Mouse (Mus musculus) heart, adult 2 months (tissue): ENCODE data around the gene Erbb4. TPM values are rescaled to one million over a fixed set of nuclear protein-coding genes. Genes with fewer than 3 reads are reported as not detected.

Source experiments
- DNase-seq, 2 experiments: peaks; one replicate each; pipeline ENCODE4 v3.0.0; 2021
- H3K27ac ChIP-seq: fragments of 200-600 bp; 2 replicates; pipeline ENCODE4 v1.8.1; 2022
- H3K27me3 ChIP-seq: fragments of 200-500 bp; 2 replicates; pipeline ENCODE4 v1.6.1; 2012; ENCODE audit warnings: mild to moderate bottlenecking, low read length, inconsistent platforms, mixed read lengths; ENCODE audit not compliant: control insufficient read depth, insufficient read depth
- H3K36me3 ChIP-seq: fragments of 200-500 bp; 2 replicates; pipeline ENCODE4 v1.6.1; 2012; ENCODE audit warnings: low read length, inconsistent platforms; ENCODE audit not compliant: control insufficient read depth, insufficient read depth
- H3K4me1 ChIP-seq: fragments of 200-500 bp; 2 replicates; pipeline ENCODE4 v1.6.1; 2011; ENCODE audit warnings: low read length; ENCODE audit not compliant: control insufficient read depth, insufficient read depth
- H3K4me3 ChIP-seq: fragments of 200-600 bp; 2 replicates; pipeline ENCODE4 v1.8.1; 2022
- H3K79me2 ChIP-seq: fragments of 200-500 bp; replicated peaks from 2 replicates; pipeline ENCODE4 v1.6.1; 2012; ENCODE audit warnings: mild to moderate bottlenecking, inconsistent platforms, low read length, moderate library complexity, mixed read lengths; ENCODE audit not compliant: control insufficient read depth, insufficient read depth
- H3K9ac ChIP-seq: fragments of 200-500 bp; 2 replicates; pipeline ENCODE4 v1.6.1; 2012; ENCODE audit warnings: low read depth, mild to moderate bottlenecking, control low read depth, inconsistent platforms, low read length, mixed read lengths
- CTCF ChIP-seq: fragments of 200-600 bp; IDR thresholded peaks from 2 replicates; pipeline ENCODE4 v1.8.1; 2022; ENCODE audit warnings: antibody characterized with exemption, mild to moderate bottlenecking, moderate library complexity
- EP300 ChIP-seq: fragments of 200-500 bp; IDR thresholded peaks from 2 replicates; pipeline ENCODE4 v1.6.1; 2011; ENCODE audit warnings: low read depth, low read length, control low read depth; ENCODE audit not compliant: insufficient read depth
- POLR2A ChIP-seq: fragments of 200-500 bp; IDR thresholded peaks from 2 replicates; pipeline ENCODE4 v1.6.1; 2011; ENCODE audit warnings: mild to moderate bottlenecking, low read depth, low read length, control low read depth; ENCODE audit not compliant: insufficient read depth
- WGBS: fragments of 180-500 bp; shearing (Covaris S2); methylation state at CpG from one replicate; pipeline ENCODE4 v1.1.7; 2018; 5-methylcytosine and 5-hydroxymethylcytosine counted together
- intact Hi-C: fragments of 180-260 bp; cut with DNase I; formaldehyde crosslinking; loops from one replicate; pipeline ENCODE4 v1.15.1; 2025
- polyA plus RNA-seq: library from polyadenylated mRNA; depleted of rRNA; stranded (reverse); fragments of >200 nt; gene quantifications from 2 replicates; pipeline ENCODE4 v1.2.3, GENCODE M21; 2012
- total RNA-seq, 2 experiments: library from RNA; stranded (reverse); gene quantifications; 2 replicates each; pipeline ENCODE4 v1.2.3; 2021

Erbb4 gene
- total and polyA plus RNA-seq, 3 experiments: 2.1 to 13.9 (median 10.3) TPM

GRCm38 (mm10) chr1:69085753-69086152 lies 22.1 kb downstream of the Erbb4 start:
- Histone ChIP-seq H3K36me3 (no peaks in the 10 kb centered on the region), H3K9ac (peak overlapping the region; percentile 42; the same call in 1 of the 2 replicates), H3K27ac (peak overlapping the region; percentile 76), H3K79me2 (no peaks in the 10 kb centered on the region), H3K4me1 (peaks cover 2% of the 10 kb centered on the region; the same call in 1 of the 2 replicates), H3K27me3 (no peaks in the 10 kb centered on the region), H3K4me3 (peak overlapping the region; percentile 35)
- WGBS: 43% methylated on average over 6 of the region's 6 CpGs
- intact Hi-C loops: no loop called here
- TF ChIP-seq EP300 (no peak), POLR2A (no peak), CTCF (no peak)
- peak in 1 of 2 experiments; percentile 7 for DNase-seq

- H3K9ac ChIP-seq: no peak overlapping the region
- H3K27ac ChIP-seq: no peak overlapping the region
- H3K4me3 ChIP-seq: no peak overlapping the region
- intact Hi-C loops: no loop called here
- 77% methylated on average over 4 of the region's 4 CpGs for WGBS
- DNase-seq: no peak
- no peaks in the 10 kb centered on the region for H3K4me1 ChIP-seq
- no peaks in the 10 kb centered on the region for H3K79me2 ChIP-seq
- no peak for TF ChIP-seq POLR2A
- TF ChIP-seq EP300: no peak
- no peak for TF ChIP-seq CTCF
- H3K36me3 ChIP-seq: no peaks in the 10 kb centered on the region
- no peaks in the 10 kb centered on the region for H3K27me3 ChIP-seq
These were observed 58.9 kb downstream of the Erbb4 start for GRCm38 (mm10) chr1:69048918-69049317.

DNA sequence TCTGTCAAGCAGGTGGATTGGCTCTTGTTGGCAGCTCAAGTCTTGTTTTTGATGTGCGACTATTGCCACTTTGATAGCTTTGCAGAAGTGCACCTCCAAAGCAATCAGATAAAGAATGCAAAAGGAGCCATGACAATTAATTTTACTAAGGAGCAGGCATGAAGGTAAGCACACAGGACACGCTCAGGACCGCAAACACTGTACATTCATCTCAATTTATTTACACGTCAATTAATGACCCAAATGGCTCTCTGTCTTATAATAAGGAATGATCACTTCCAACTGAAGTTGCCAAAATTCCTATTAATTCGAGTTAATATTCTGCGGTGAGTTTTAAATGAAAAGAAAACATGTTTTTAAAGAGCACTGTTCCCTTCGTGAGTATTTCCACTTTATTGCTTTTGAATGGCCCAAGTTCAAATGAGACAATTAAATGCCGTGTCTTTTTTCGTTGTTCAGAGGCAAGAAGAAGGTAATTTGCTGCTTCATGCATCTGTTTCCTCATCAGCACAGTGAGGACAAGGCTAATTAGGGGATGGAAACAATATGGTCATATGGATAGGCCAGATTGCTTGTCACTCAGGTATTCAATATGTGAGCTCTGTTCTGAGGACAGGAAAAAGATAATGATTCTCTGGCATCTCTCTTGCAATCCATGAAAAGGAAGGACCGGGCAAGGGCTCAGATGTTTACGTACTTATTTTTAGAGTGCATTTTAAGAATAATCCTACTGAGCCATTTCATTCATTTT lies 61.5 kb downstream of the Erbb4 start:
- TF ChIP-seq POLR2A: no peak
- TF ChIP-seq EP300: no peak
- no peak for TF ChIP-seq CTCF
- WGBS: 79% methylated on average over 11 of the region's 11 CpGs
- no peak for DNase-seq
- Histone ChIP-seq H3K27me3 (no peaks in the 10 kb centered on the region), H3K27ac (no peak overlapping the region), H3K9ac (no peak overlapping the region), H3K4me3 (no peak overlapping the region), H3K79me2 (no peaks in the 10 kb centered on the region), H3K36me3 (no peaks in the 10 kb centered on the region), H3K4me1 (no peaks in the 10 kb centered on the region)
- intact Hi-C loops: no loop called here

GRCm38 (mm10) chr1:69027816-69028215 lies 80.0 kb downstream of the Erbb4 start:
- 59% methylated on average over 5 of the region's 5 CpGs for WGBS
- intact Hi-C loops: no loop called here

GRCm38 (mm10) chr1:69024858-69025257 lies 83.0 kb downstream of the Erbb4 start:
- no peak overlapping the region for H3K4me3 ChIP-seq
- no peaks in the 10 kb centered on the region for H3K36me3 ChIP-seq
- peaks cover 2% of the 10 kb centered on the region; the same call in 1 of the 2 replicates for H3K79me2 ChIP-seq
- DNase-seq: no peak
- intact Hi-C loops: no loop called here
- 34% methylated on average over 3 of the region's 3 CpGs for WGBS
- H3K9ac ChIP-seq: no peak overlapping the region
- H3K4me1 ChIP-seq: no peaks in the 10 kb centered on the region
- no peak overlapping the region for H3K27ac ChIP-seq
- H3K27me3 ChIP-seq: no peaks in the 10 kb centered on the region
- TF ChIP-seq CTCF (no peak), EP300 (no peak), POLR2A (no peak)

More at GRCm38 (mm10) chr1:69027816-69028215, 80.0 kb downstream of the Erbb4 start:
- no peaks in the 10 kb centered on the region for H3K36me3 ChIP-seq
- peaks cover 2% of the 10 kb centered on the region; the same call in 1 of the 2 replicates for H3K79me2 ChIP-seq
- H3K9ac ChIP-seq: no peak overlapping the region
- no peaks in the 10 kb centered on the region for H3K27me3 ChIP-seq
- DNase-seq: no peak
- H3K4me3 ChIP-seq: no peak overlapping the region
- H3K4me1 ChIP-seq: no peaks in the 10 kb centered on the region
- H3K27ac ChIP-seq: no peak overlapping the region
- TF ChIP-seq POLR2A: no peak
- TF ChIP-seq EP300: no peak
- TF ChIP-seq CTCF: no peak

DNA sequence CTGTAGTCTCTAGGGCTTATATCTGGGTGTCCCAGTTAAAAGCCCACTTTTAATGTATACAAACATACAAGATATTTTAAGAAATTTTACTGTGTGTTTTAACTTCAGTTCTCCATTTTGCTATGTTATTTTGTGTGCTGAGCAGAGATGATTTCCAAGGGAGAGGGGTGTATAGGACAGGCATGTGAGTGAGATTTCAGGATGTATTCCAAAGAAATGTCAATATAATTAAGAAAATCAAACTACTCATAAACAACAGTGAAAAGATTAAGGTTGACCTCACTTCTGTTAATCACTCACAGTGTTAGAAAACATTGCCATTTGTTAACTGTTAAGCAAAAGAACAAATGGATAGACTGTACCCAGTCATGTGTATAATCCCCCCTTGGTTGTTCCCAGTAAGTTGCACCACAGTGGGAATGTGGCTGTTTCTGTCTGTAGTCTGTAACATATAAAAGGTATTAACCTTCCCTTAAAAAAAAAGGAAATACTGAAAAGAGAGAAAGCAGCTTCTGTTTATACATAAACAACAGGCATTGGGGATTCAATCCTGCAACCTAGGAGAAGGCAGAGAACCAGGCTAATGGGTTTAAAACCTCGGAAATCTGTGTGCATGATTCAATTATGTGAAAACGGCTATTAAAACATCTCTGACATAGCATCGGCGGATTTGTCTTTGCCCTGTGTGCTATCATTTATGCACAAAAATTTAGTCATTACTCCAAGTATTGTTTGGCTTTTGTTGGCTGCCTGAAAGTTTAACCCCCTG lies 84.5 kb downstream of the Erbb4 start:
- 66% methylated on average over 4 of the region's 4 CpGs for WGBS
- Histone ChIP-seq H3K4me1 (no peaks in the 10 kb centered on the region), H3K4me3 (no peak overlapping the region), H3K79me2 (peaks cover 2% of the 10 kb centered on the region; the same call in 1 of the 2 replicates), H3K9ac (no peak overlapping the region), H3K36me3 (no peaks in the 10 kb centered on the region), H3K27ac (no peak overlapping the region), H3K27me3 (no peaks in the 10 kb centered on the region)
- intact Hi-C loops: no loop called here
- TF ChIP-seq CTCF (no peak), POLR2A (no peak), EP300 (no peak)
- DNase-seq: no peak
